14 mouse cellular contexts compared by ENCODE assay signal in genomic region chr13:78184786-78185466, GRCm38 (mm10). TPM values are rescaled to one million over a fixed set of nuclear protein-coding genes. Genes with fewer than 3 reads are reported as not detected.
DNase-seq lines count a peak whose midpoint lies in the region; ATAC-seq lines count a peak whose summit lies in the region.
"Had no signal": no experiment of that assay in that cellular context is flagged by ENCODE, and none has a peak within 500 bp of the region (broad histone marks: within the 10 kb centered on the region; RNA-seq: fewer than 3 reads in every experiment).

No protein-coding gene starts in this region.

- H3K4me1 ChIP-seq in embryonic facial prominence, embryonic 12.5 days = peaks cover 28% of the 10 kb centered on the region; the same call in 1 of the 2 replicates
- H3K4me1 ChIP-seq in forebrain, embryonic 11.5 days (replicated peaks; ENCODE audit: control insufficient read depth, insufficient read depth, low read length) = peaks cover 17% of the 10 kb centered on the region
- peaks cover 36% of the 10 kb centered on the region for H3K4me1 ChIP-seq in hindbrain, embryonic 14.5 days (replicated peaks; ENCODE audit: control insufficient read depth, insufficient read depth, low read length)

- peak overlapping the region; percentile 1; the same call in 1 of the 2 replicates for H3K4me2 ChIP-seq in embryonic facial prominence, embryonic 12.5 days (replicated peaks)
- H3K4me2 ChIP-seq in forebrain, embryonic 11.5 days (ENCODE audit: low read depth, low read length, severe bottlenecking) = peak overlapping the region; percentile 26; the same call in 1 of the 2 replicates
- peak overlapping the region; percentile 69 for H3K4me2 ChIP-seq in hindbrain, embryonic 14.5 days (replicated peaks)

- H3K9me3 ChIP-seq in embryonic facial prominence, embryonic 12.5 days = no peaks in the 10 kb centered on the region
- H3K9me3 ChIP-seq in forebrain, embryonic 11.5 days (ENCODE audit: control insufficient read depth, low read length) = no peaks in the 10 kb centered on the region
- H3K9me3 ChIP-seq in hindbrain, embryonic 14.5 days (ENCODE audit: control insufficient read depth, low read length) = no peaks in the 10 kb centered on the region

- 8% methylated on average over 14 of the region's 14 CpGs for WGBS in embryonic facial prominence, embryonic 12.5 days
- WGBS in forebrain, embryonic 11.5 days = 4% methylated on average over 14 of the region's 14 CpGs
- 10% methylated on average over 14 of the region's 14 CpGs for WGBS in hindbrain, embryonic 14.5 days

- no peak overlapping the region for H3K4me3 ChIP-seq in embryonic facial prominence, embryonic 12.5 days
- H3K4me3 ChIP-seq in forebrain, embryonic 11.5 days (ENCODE audit: low read depth, low read length) = no peak overlapping the region
- H3K4me3 ChIP-seq in hindbrain, embryonic 14.5 days (replicated peaks; ENCODE audit: low read length) = no peak overlapping the region

- no peak overlapping the region for H3K9ac ChIP-seq in embryonic facial prominence, embryonic 12.5 days
- H3K9ac ChIP-seq in forebrain, embryonic 11.5 days (ENCODE audit: low read length) = peak overlapping the region; percentile 51
- peak overlapping the region; percentile 38 for H3K9ac ChIP-seq in hindbrain, embryonic 14.5 days

- no peak for ATAC-seq in embryonic facial prominence, embryonic 12.5 days (ENCODE audit: insufficient number of reproducible peaks, insufficient read depth, low FRiP score, low TSS enrichment)
- no peak for ATAC-seq in forebrain, embryonic 11.5 days (replicated peaks; ENCODE audit: low FRiP score)
- no peak for ATAC-seq in hindbrain, embryonic 14.5 days (ENCODE audit: low FRiP score)
- no peak for ATAC-seq in monocyte, adult 5-6 weeks (replicated peaks; ENCODE audit: insufficient number of reproducible peaks, low FRiP score, low TSS enrichment, poor library complexity, severe bottlenecking)
- ATAC-seq: CD4-positive, CD25-positive, alpha-beta regulatory T cell, adult 4 months had no signal

- H3K27ac ChIP-seq in embryonic facial prominence, embryonic 12.5 days = 0 out of 2 replicates have a peak overlapping the region, but pooled peaks have one; percentile 47
- peak overlapping the region; percentile 93 for H3K27ac ChIP-seq in forebrain, embryonic 11.5 days (ENCODE audit: low read depth, low read length)
- peak overlapping the region; percentile 87 for H3K27ac ChIP-seq in hindbrain, embryonic 14.5 days

- H3K36me3 ChIP-seq in embryonic facial prominence, embryonic 12.5 days = no peaks in the 10 kb centered on the region
- peaks cover 2% of the 10 kb centered on the region; the same call in 1 of the 2 replicates for H3K36me3 ChIP-seq in forebrain, embryonic 11.5 days (ENCODE audit: control insufficient read depth, insufficient read depth, low read length)
- peaks cover 28% of the 10 kb centered on the region for H3K36me3 ChIP-seq in hindbrain, embryonic 14.5 days (replicated peaks; ENCODE audit: control insufficient read depth, insufficient read depth)

- H3K27me3 ChIP-seq in embryonic facial prominence, embryonic 12.5 days = peaks cover 46% of the 10 kb centered on the region
- peaks cover 50% of the 10 kb centered on the region for H3K27me3 ChIP-seq in forebrain, embryonic 11.5 days (ENCODE audit: control insufficient read depth, insufficient read depth, low read length)
- H3K27me3 ChIP-seq in hindbrain, embryonic 14.5 days (ENCODE audit: control insufficient read depth, insufficient read depth, low read length) = peaks cover 19% of the 10 kb centered on the region

- peak; percentile 69 for DNase-seq in forebrain, embryonic 11.5 days (ENCODE audit: low spot score)
- DNase-seq in hindbrain, embryonic 14.5 days (ENCODE audit: low spot score) = peak; percentile 33
- peak; percentile 42 for DNase-seq in neural tube, embryonic 10.5 days (ENCODE audit: extremely low spot score, low spot score)
- no peak for DNase-seq in adrenal gland, adult 2 months
- DNase-seq in T-cell, adult 2 months (ENCODE audit: low spot score) = no peak
- DNase-seq: cerebellum, adult 8-10 months; heart, postnatal 14 days; kidney, adult 9 months; thymus, postnatal 14 days had no signal

RNA-seq across cellular contexts. Expression of gene Nr2f1, which starts 14.6 kb away (rescaled TPM):
- polyA plus RNA-seq in embryonic facial prominence, embryonic 12.5 days (2016; fragmentation: Nextera tagmentation; extraction: Ambion mirVana) = 46.5 and 49.0 TPM in 2 replicates
- 110 and 122 TPM in 2 replicates for polyA plus RNA-seq in forebrain, embryonic 11.5 days (2014; fragmentation: Nextera tagmentation; extraction: Ambion mirVana)
- 64.3 and 70.7 TPM in 2 replicates for polyA plus RNA-seq in hindbrain, embryonic 14.5 days (2014; fragmentation: Nextera tagmentation; extraction: Ambion mirVana)
- total RNA-seq in monocyte, adult 5-6 weeks (2017) = not detected in 3 replicates
- 10 to 100 TPM; 18.2 to 22.7 TPM for total RNA-seq in adrenal gland, adult 2 months (2021)
- polyA plus RNA-seq in adrenal gland, adult 2 months (2012; rRNA removed) = 97.9 and 105 TPM in 2 replicates
- total RNA-seq: granulocyte monocyte progenitor cell, adult 5-6 weeks; megakaryocyte progenitor cell, adult 5-6 weeks had no signal
- polyA plus RNA-seq: CD4-positive, CD25-positive, alpha-beta regulatory T cell, adult 4 months had no signal

Comparison
In these comparisons a context has a peak if more than half of its experiments do, and no peak if none do; other contexts are left out.
1. H3K4me2 ChIP-seq: peak in every context shown above with its lines; median percentile 69 in hindbrain, embryonic 14.5 days; 26 in forebrain, embryonic 11.5 days; 1 in embryonic facial prominence, embryonic 12.5 days.
2. DNase-seq: peak in forebrain, embryonic 11.5 days (single experiment), hindbrain, embryonic 14.5 days (single experiment) and neural tube, embryonic 10.5 days (single experiment); none in adrenal gland, adult 2 months (single experiment) and T-cell, adult 2 months (single experiment).
3. Peak in every context shown above with its lines, with median percentiles within 50 percentile points of each other: H3K27ac ChIP-seq.